ENCODE assay signal across 14 mouse cellular contexts in genomic region chr13:34134276-34134675, GRCm38 (mm10). TPM values are rescaled to one million over a fixed set of nuclear protein-coding genes. Genes with fewer than 3 reads are reported as not detected.
DNase-seq lines count a peak whose midpoint lies in the region; ATAC-seq and TF ChIP-seq lines count a peak whose summit lies in the region.
"Had no signal": no experiment of that assay in that cellular context is flagged by ENCODE, and none has a peak within 500 bp of the region (broad histone marks: within the 10 kb centered on the region; RNA-seq: fewer than 3 reads in every experiment).

No protein-coding gene starts in this region.

- ATAC-seq in forebrain, embryonic 13.5 days = no peak
- no peak for ATAC-seq in neural tube, embryonic 13.5 days (ENCODE audit: low read depth)
- ATAC-seq in liver, postnatal 0 days = no peak
- ATAC-seq: intestine, embryonic 16.5 days; Patski had no signal

- no peak for TF ChIP-seq CTCF in liver, postnatal 0 days (IDR thresholded peaks at IDR 0.05; ENCODE audit: low read depth)

- H3K9ac ChIP-seq in forebrain, embryonic 13.5 days = peak overlapping the region; percentile 99
- H3K9ac ChIP-seq in neural tube, embryonic 13.5 days = peak overlapping the region; percentile 100
- no peak overlapping the region for H3K9ac ChIP-seq in liver, postnatal 0 days (replicated peaks)

- H3K4me1 ChIP-seq in forebrain, embryonic 13.5 days = peaks cover 52% of the 10 kb centered on the region
- peaks cover 64% of the 10 kb centered on the region for H3K4me1 ChIP-seq in neural tube, embryonic 13.5 days (replicated peaks)
- H3K4me1 ChIP-seq in liver, postnatal 0 days (ENCODE audit: insufficient read depth) = peaks cover 21% of the 10 kb centered on the region

- 17% methylated on average over 7 of the region's 7 CpGs for WGBS in forebrain, embryonic 13.5 days
- WGBS in neural tube, embryonic 13.5 days = 15% methylated on average over 7 of the region's 7 CpGs
- WGBS in liver, postnatal 0 days (ENCODE audit: insufficient replicate concordance) = 73% methylated on average over 7 of the region's 7 CpGs

- H3K9me3 ChIP-seq in forebrain, embryonic 13.5 days (replicated peaks) = no peaks in the 10 kb centered on the region
- H3K9me3 ChIP-seq in neural tube, embryonic 13.5 days = no peaks in the 10 kb centered on the region
- H3K9me3 ChIP-seq in liver, postnatal 0 days (ENCODE audit: low read length) = no peaks in the 10 kb centered on the region

- H3K4me3 ChIP-seq in forebrain, embryonic 13.5 days = peak overlapping the region; percentile 10; the same call in 1 of the 2 replicates
- H3K4me3 ChIP-seq in neural tube, embryonic 13.5 days = peak overlapping the region; percentile 95
- H3K4me3 ChIP-seq in liver, postnatal 0 days (ENCODE audit: low read depth, low read length) = no peak overlapping the region
- H3K4me3 ChIP-seq: erythroblast, embryonic 14.5 days had no signal

- TF ChIP-seq EP300 in liver, postnatal 0 days (IDR thresholded peaks at IDR 0.05; ENCODE audit: low read depth) = no peak

- H3K4me2 ChIP-seq in forebrain, embryonic 13.5 days = peak overlapping the region; percentile 83
- H3K4me2 ChIP-seq in neural tube, embryonic 13.5 days = peak overlapping the region; percentile 89
- H3K4me2 ChIP-seq in liver, postnatal 0 days (ENCODE audit: low read depth, low read length) = no peak overlapping the region

- no peaks in the 10 kb centered on the region for H3K36me3 ChIP-seq in forebrain, embryonic 13.5 days (ENCODE audit: poor library complexity, severe bottlenecking)
- no peaks in the 10 kb centered on the region for H3K36me3 ChIP-seq in neural tube, embryonic 13.5 days
- H3K36me3 ChIP-seq in liver, postnatal 0 days (replicated peaks; ENCODE audit: insufficient read depth, low read length) = no peaks in the 10 kb centered on the region

- no peaks in the 10 kb centered on the region for H3K27me3 ChIP-seq in forebrain, embryonic 13.5 days
- H3K27me3 ChIP-seq in neural tube, embryonic 13.5 days = no peaks in the 10 kb centered on the region
- peaks cover 54% of the 10 kb centered on the region for H3K27me3 ChIP-seq in liver, postnatal 0 days (ENCODE audit: insufficient read depth, low read length)
- H3K27me3 ChIP-seq: Patski had no signal

- peak overlapping the region; percentile 100 for H3K27ac ChIP-seq in forebrain, embryonic 13.5 days
- peak overlapping the region; percentile 100 for H3K27ac ChIP-seq in neural tube, embryonic 13.5 days (replicated peaks)
- no peak overlapping the region for H3K27ac ChIP-seq in liver, postnatal 0 days (ENCODE audit: low read depth)

- DNase-seq in layer of hippocampus, adult 11-12 months (ENCODE audit: low spot score) = peak; percentile 75
- no peak for DNase-seq in layer of hippocampus, postnatal 25 days (ENCODE audit: extremely low spot score in 1 of 2, low spot score in 1 of 2)
- peak; percentile 88 for DNase-seq in layer of hippocampus, adult 9-11 months
- DNase-seq in liver, postnatal 0 days = no peak
- no peak for DNase-seq in cerebellum, postnatal 36 days
- no peak for DNase-seq in cerebellum, adult 11 months
- DNase-seq: thymus, adult 18-20 months had no signal

RNA-seq across cellular contexts. Expression of gene Tubb2b, which starts 4.0 kb away (rescaled TPM):
- total RNA-seq in layer of hippocampus, postnatal 25 days (2021) = 100 to 1,000 TPM; 319 to 347 TPM
- 559 and 618 TPM in 2 replicates for polyA plus RNA-seq in forebrain, embryonic 13.5 days (2015; fragmentation: Nextera tagmentation; extraction: Ambion mirVana)
- 644 and 732 TPM in 2 replicates for polyA plus RNA-seq in neural tube, embryonic 13.5 days (2015; fragmentation: Nextera tagmentation; extraction: Ambion mirVana)
- polyA plus RNA-seq in liver, postnatal 0 days (2015; fragmentation: Nextera tagmentation; extraction: Ambion mirVana) = 0.28 and 0.31 TPM in 2 replicates
- total RNA-seq: liver, adult 2 months; megakaryocyte progenitor cell, adult 5-6 weeks had no signal

RNA-seq across cellular contexts. Expression of gene Psmg4, which starts 28.5 kb away (rescaled TPM):
- 10 to 100 TPM; 26.2 to 26.7 TPM for total RNA-seq in layer of hippocampus, postnatal 25 days (2021)
- polyA plus RNA-seq in forebrain, embryonic 13.5 days (2015; fragmentation: Nextera tagmentation; extraction: Ambion mirVana) = 121 and 128 TPM in 2 replicates
- polyA plus RNA-seq in neural tube, embryonic 13.5 days (2015; fragmentation: Nextera tagmentation; extraction: Ambion mirVana) = 94.7 and 95.4 TPM in 2 replicates
- 49.2 and 50.5 TPM in 2 replicates for polyA plus RNA-seq in liver, postnatal 0 days (2015; fragmentation: Nextera tagmentation; extraction: Ambion mirVana)

RNA-seq across cellular contexts. Expression of gene Tubb2a, which starts 56.5 kb away (rescaled TPM):
- total RNA-seq in layer of hippocampus, postnatal 25 days (2021) = 1,000 to 10,000 TPM; 1,288 to 1,354 TPM
- 761 and 874 TPM in 2 replicates for polyA plus RNA-seq in forebrain, embryonic 13.5 days (2015; fragmentation: Nextera tagmentation; extraction: Ambion mirVana)
- polyA plus RNA-seq in neural tube, embryonic 13.5 days (2015; fragmentation: Nextera tagmentation; extraction: Ambion mirVana) = 1,875 and 2,016 TPM in 2 replicates
- 64.7 and 78.8 TPM in 2 replicates for polyA plus RNA-seq in liver, postnatal 0 days (2015; fragmentation: Nextera tagmentation; extraction: Ambion mirVana)

Comparison
In these comparisons a context has a peak if more than half of its experiments do, and no peak if none do; other contexts are left out.
1. DNase-seq: peak in layer of hippocampus, adult 11-12 months (single experiment) and layer of hippocampus, adult 9-11 months (single experiment); none in layer of hippocampus, postnatal 25 days (0 of 2), liver, postnatal 0 days (single experiment), cerebellum, postnatal 36 days (0 of 2) and cerebellum, adult 11 months (single experiment).
2. RNA of gene Tubb2b, which starts 4.0 kb away (polyA plus RNA-seq): 644 to 732 TPM in neural tube, embryonic 13.5 days and 559 to 618 TPM in forebrain, embryonic 13.5 days; 0.28 to 0.31 TPM in liver, postnatal 0 days; every median in the first group is over 100 times any median in the second.